Mouse (Mus musculus): ENCODE results near the gene Gm44503. TPM values are rescaled to one million over a fixed set of nuclear protein-coding genes. Genes with fewer than 3 reads are reported as not detected.

Gm44503 gene
- total and polyA plus RNA-seq, 3 experiments, result 0.04 TPM; not detected in 2

- no peak for ATAC-seq (ENCODE audit: extremely low read depth, insufficient number of reproducible peaks, low FRiP score, poor library complexity, severe bottlenecking)
- TF ChIP-seq CTCF (IDR thresholded peaks at IDR 0.05; ENCODE audit: low read depth, low read length), result no peak
- no peak for TF ChIP-seq GATA1 (IDR thresholded peaks at IDR 0.05; ENCODE audit: borderline replicate concordance, low read length)
- TF ChIP-seq TAL1 (conservative IDR thresholded peaks at IDR 0.05; ENCODE audit: low read depth, low read length), result no peak
Measured at GRCm38 (mm10) chr9:73040080-73040479, 81.4 kb downstream of the Gm44503 start, which contains the start of gene Pigb. TSS of gene Pigb (minus strand) at chr9:73040378.

GRCm38 (mm10) chr9:73044146-73045079 is 85.8 kb downstream of the Gm44503 start, which contains the start of gene Rab27a:
TSS of gene Rab27a (plus strand) at chr9:73044854.
- no peak for TF ChIP-seq GATA2 (IDR thresholded peaks at IDR 0.05; ENCODE audit: borderline replicate concordance, low read depth, low read length)
- no peak for TF ChIP-seq POLR2AphosphoS5 (IDR thresholded peaks at IDR 0.05; ENCODE audit: insufficient replicate concordance, low read depth, low read length)
- TF ChIP-seq GATA1 (IDR thresholded peaks at IDR 0.05; ENCODE audit: borderline replicate concordance, low read length), result no peak
- TF ChIP-seq CTCF (IDR thresholded peaks at IDR 0.05; ENCODE audit: low read depth, low read length), result peak; percentile 97
- TF ChIP-seq TAL1 (conservative IDR thresholded peaks at IDR 0.05; ENCODE audit: low read depth, low read length), result no peak
- peaks cover 41% of the 10 kb centered on the region for H3K4me1 ChIP-seq (ENCODE audit: insufficient read depth, low read depth, low read length)
- no peaks in the 10 kb centered on the region for H3K27me3 ChIP-seq (ENCODE audit: insufficient read depth, low read length)
- no peaks in the 10 kb centered on the region for H3K9me3 ChIP-seq (replicated peaks)
- ATAC-seq (ENCODE audit: extremely low read depth, insufficient number of reproducible peaks, low FRiP score, poor library complexity, severe bottlenecking), result peak; percentile 68
- DNase-seq (ENCODE audit: low spot score), result peak; percentile 80
- H3K4me3 ChIP-seq (ENCODE audit: low read depth, low read length), result peak within 1 kb of the TSS; percentile 85
- H3K36me3 ChIP-seq (replicated peaks), result peaks cover 21% of the 10 kb centered on the region

More at GRCm38 (mm10) chr9:73040080-73040479, 81.4 kb downstream of the Gm44503 start, which contains the start of gene Pigb:
- peak within 1 kb of the TSS; percentile 82 for H3K4me3 ChIP-seq (ENCODE audit: low read depth, low read length)
- no peak for DNase-seq (ENCODE audit: low spot score)
- peaks cover 40% of the 10 kb centered on the region for H3K4me1 ChIP-seq (ENCODE audit: insufficient read depth, low read depth, low read length)
- no peaks in the 10 kb centered on the region for H3K27me3 ChIP-seq (ENCODE audit: insufficient read depth, low read length)
- peaks cover 36% of the 10 kb centered on the region for H3K36me3 ChIP-seq (replicated peaks)
- no peaks in the 10 kb centered on the region for H3K9me3 ChIP-seq (replicated peaks)

- Histone ChIP-seq H3K27me3 (ENCODE audit: insufficient read depth, low read length) (no peaks in the 10 kb centered on the region), H3K36me3 (replicated peaks) (peaks cover 21% of the 10 kb centered on the region), H3K9me3 (replicated peaks) (no peaks in the 10 kb centered on the region), H3K4me3 (ENCODE audit: low read depth, low read length) (peak overlapping the region; percentile 85), H3K4me1 (ENCODE audit: insufficient read depth, low read depth, low read length) (peaks cover 39% of the 10 kb centered on the region)
- DNase-seq (ENCODE audit: low spot score), result no peak
- ATAC-seq (ENCODE audit: extremely low read depth, insufficient number of reproducible peaks, low FRiP score, poor library complexity, severe bottlenecking), result no peak
- no peak for TF ChIP-seq POLR2AphosphoS5 (IDR thresholded peaks at IDR 0.05; ENCODE audit: insufficient replicate concordance, low read depth, low read length)
- TF ChIP-seq GATA1 (IDR thresholded peaks at IDR 0.05; ENCODE audit: borderline replicate concordance, low read length), result no peak
- TF ChIP-seq TAL1 (conservative IDR thresholded peaks at IDR 0.05; ENCODE audit: low read depth, low read length), result no peak
- no peak for TF ChIP-seq CTCF (IDR thresholded peaks at IDR 0.05; ENCODE audit: low read depth, low read length)
- no peak for TF ChIP-seq GATA2 (IDR thresholded peaks at IDR 0.05; ENCODE audit: borderline replicate concordance, low read depth, low read length)
Measured at GRCm38 (mm10) chr9:73045204-73045603, 86.6 kb downstream of the Gm44503 start.

GRCm38 (mm10) chr9:73045711-73046110 is 87.1 kb downstream of the Gm44503 start:
- ATAC-seq (ENCODE audit: extremely low read depth, insufficient number of reproducible peaks, low FRiP score, poor library complexity, severe bottlenecking) (no peak), DNase-seq (ENCODE audit: low spot score) (no peak)
- peak overlapping the region; percentile 85; the same call in 1 of the 2 replicates for H3K4me3 ChIP-seq (ENCODE audit: low read depth, low read length)
- no peaks in the 10 kb centered on the region for H3K9me3 ChIP-seq (replicated peaks)
- H3K36me3 ChIP-seq (replicated peaks), result peaks cover 21% of the 10 kb centered on the region
- H3K4me1 ChIP-seq (ENCODE audit: insufficient read depth, low read depth, low read length), result peaks cover 35% of the 10 kb centered on the region
- H3K27me3 ChIP-seq (ENCODE audit: insufficient read depth, low read length), result no peaks in the 10 kb centered on the region
- no peak for TF ChIP-seq GATA1 (IDR thresholded peaks at IDR 0.05; ENCODE audit: borderline replicate concordance, low read length)
- TF ChIP-seq CTCF (IDR thresholded peaks at IDR 0.05; ENCODE audit: low read depth, low read length), result no peak
- TF ChIP-seq TAL1 (conservative IDR thresholded peaks at IDR 0.05; ENCODE audit: low read depth, low read length), result no peak
- no peak for TF ChIP-seq POLR2AphosphoS5 (IDR thresholded peaks at IDR 0.05; ENCODE audit: insufficient replicate concordance, low read depth, low read length)
- TF ChIP-seq GATA2 (IDR thresholded peaks at IDR 0.05; ENCODE audit: borderline replicate concordance, low read depth, low read length), result no peak

GRCm38 (mm10) chr9:73047906-73048305 is 89.3 kb downstream of the Gm44503 start:
- no peak for ATAC-seq (ENCODE audit: extremely low read depth, insufficient number of reproducible peaks, low FRiP score, poor library complexity, severe bottlenecking)

GRCm38 (mm10) chr9:73048927-73049326 is 90.3 kb downstream of the Gm44503 start:
- DNase-seq (ENCODE audit: low spot score) (no peak), ATAC-seq (ENCODE audit: extremely low read depth, insufficient number of reproducible peaks, low FRiP score, poor library complexity, severe bottlenecking) (no peak)
- H3K27me3 ChIP-seq (ENCODE audit: insufficient read depth, low read length), result no peaks in the 10 kb centered on the region
- no peak overlapping the region for H3K4me3 ChIP-seq (ENCODE audit: low read depth, low read length)
- no peaks in the 10 kb centered on the region for H3K9me3 ChIP-seq (replicated peaks)
- TF ChIP-seq GATA1 (IDR thresholded peaks at IDR 0.05; ENCODE audit: borderline replicate concordance, low read length) (no peak), TAL1 (conservative IDR thresholded peaks at IDR 0.05; ENCODE audit: low read depth, low read length) (no peak), CTCF (IDR thresholded peaks at IDR 0.05; ENCODE audit: low read depth, low read length) (no peak), POLR2AphosphoS5 (IDR thresholded peaks at IDR 0.05; ENCODE audit: insufficient replicate concordance, low read depth, low read length) (no peak)
- H3K36me3 ChIP-seq (replicated peaks), result peaks cover 5% of the 10 kb centered on the region
- H3K4me1 ChIP-seq (ENCODE audit: insufficient read depth, low read depth, low read length), result peaks cover 28% of the 10 kb centered on the region

More at GRCm38 (mm10) chr9:73047906-73048305, 89.3 kb downstream of the Gm44503 start:
- no peaks in the 10 kb centered on the region for H3K9me3 ChIP-seq (replicated peaks)
- no peak overlapping the region for H3K4me3 ChIP-seq (ENCODE audit: low read depth, low read length)
- no peak for DNase-seq (ENCODE audit: low spot score)
- no peak for TF ChIP-seq CTCF (IDR thresholded peaks at IDR 0.05; ENCODE audit: low read depth, low read length)
- no peak for TF ChIP-seq GATA1 (IDR thresholded peaks at IDR 0.05; ENCODE audit: borderline replicate concordance, low read length)
- no peak for TF ChIP-seq TAL1 (conservative IDR thresholded peaks at IDR 0.05; ENCODE audit: low read depth, low read length)
- TF ChIP-seq GATA2 (IDR thresholded peaks at IDR 0.05; ENCODE audit: borderline replicate concordance, low read depth, low read length), result no peak
- TF ChIP-seq POLR2AphosphoS5 (IDR thresholded peaks at IDR 0.05; ENCODE audit: insufficient replicate concordance, low read depth, low read length), result no peak
- H3K36me3 ChIP-seq (replicated peaks), result peaks cover 8% of the 10 kb centered on the region
- no peaks in the 10 kb centered on the region for H3K27me3 ChIP-seq (ENCODE audit: insufficient read depth, low read length)
- H3K4me1 ChIP-seq (ENCODE audit: insufficient read depth, low read depth, low read length), result peaks cover 31% of the 10 kb centered on the region

All from G1E (cell line).